Mouse (Mus musculus) cerebellum, adult 11-12 months (tissue): Measurements from ENCODE around the gene Jmjd1c.
"Not testable (repeated sequence)": the region's sequence is repeated elsewhere in the genome, so short reads cannot be mapped to it uniquely, and the experiment has no call there.

Source experiments
- DNase-seq: peaks from one replicate; pipeline ENCODE4 v3.0.0; 2022

Gene Jmjd1c

GRCm38 (mm10) chr10:67105331-67106217 is 9.6 kb downstream of the Jmjd1c start:
- DNase-seq: peak; percentile 87

GRCm38 (mm10) chr10:67106400-67106799 is 10.5 kb downstream of the Jmjd1c start:
- DNase-seq: no peak

GRCm38 (mm10) chr10:67107017-67107761 is 11.3 kb downstream of the Jmjd1c start:
- DNase-seq: peak; percentile 55

GRCm38 (mm10) chr10:67108096-67108495 is 12.2 kb downstream of the Jmjd1c start:
- DNase-seq: no peak

GRCm38 (mm10) chr10:67109635-67110034 is 13.7 kb downstream of the Jmjd1c start:
- DNase-seq: no peak

GRCm38 (mm10) chr10:67111044-67111798 is 15.3 kb downstream of the Jmjd1c start:
- DNase-seq: no peak

- no peak for DNase-seq
Observed at GRCm38 (mm10) chr10:67111799-67112177, 15.9 kb downstream of the Jmjd1c start.

GRCm38 (mm10) chr10:67112967-67113366 is 17.0 kb downstream of the Jmjd1c start:
- not testable (repeated sequence) for DNase-seq

- DNase-seq: no peak
Observed at GRCm38 (mm10) chr10:67113833-67114232, 17.9 kb downstream of the Jmjd1c start.

GRCm38 (mm10) chr10:67115115-67115514 is 19.2 kb downstream of the Jmjd1c start:
- DNase-seq: no peak

- no peak for DNase-seq
Observed at GRCm38 (mm10) chr10:67115666-67116091, 19.8 kb downstream of the Jmjd1c start.

- DNase-seq: peak; percentile 71
Observed at GRCm38 (mm10) chr10:67116251-67116650, 20.3 kb downstream of the Jmjd1c start.

GRCm38 (mm10) chr10:67119291-67119690 is 23.4 kb downstream of the Jmjd1c start:
- DNase-seq: no peak

- no peak for DNase-seq
Observed at GRCm38 (mm10) chr10:67120180-67120579, 24.3 kb downstream of the Jmjd1c start.

GRCm38 (mm10) chr10:67120640-67121039 is 24.7 kb downstream of the Jmjd1c start:
- DNase-seq: no peak

GRCm38 (mm10) chr10:67123756-67124155 is 27.8 kb downstream of the Jmjd1c start:
- DNase-seq: no peak

GRCm38 (mm10) chr10:67124156-67124555 is 28.2 kb downstream of the Jmjd1c start:
- no peak for DNase-seq

- DNase-seq: no peak
Observed at GRCm38 (mm10) chr10:67126061-67126858, 30.3 kb downstream of the Jmjd1c start.

- DNase-seq: no peak
Observed at GRCm38 (mm10) chr10:67126859-67127758, 31.2 kb downstream of the Jmjd1c start.

GRCm38 (mm10) chr10:67129531-67129930 is 33.6 kb downstream of the Jmjd1c start:
- DNase-seq: peak; percentile 77

- DNase-seq: no peak
Observed at GRCm38 (mm10) chr10:67131709-67132108, 35.8 kb downstream of the Jmjd1c start.
